Mouse (Mus musculus): ENCODE results near the gene Fam170b. TPM values are rescaled to one million over a fixed set of nuclear protein-coding genes. Genes with fewer than 3 reads are reported as not detected.

The Fam170b gene
- polyA plus RNA-seq (2017; shearing (Covaris generic)), result not detected

GRCm38 (mm10) chr14:32833847-32834246 lies at the start of gene Fam170b:
TSS of gene Fam170b (plus strand) at chr14:32833962.

GRCm38 (mm10) chr14:32785556-32786130 lies 48.1 kb upstream of the Fam170b start, which contains the start of gene Tmem273:
TSS of gene Tmem273 (plus strand) at chr14:32785963.

GRCm38 (mm10) chr14:32856681-32857328 lies 23.0 kb downstream of the Fam170b start, which contains the start of gene Vstm4:
TSS of gene Vstm4 (plus strand) at chr14:32856756.

Other genes with a start within 250 kb of the Fam170b start
- not detected for gene Prrxl1, start 234.6 kb upstream of the Fam170b start, polyA plus RNA-seq (2017; shearing (Covaris generic))
- gene 3425401B19Rik, start 148.7 kb upstream of the Fam170b start, polyA plus RNA-seq (2017; shearing (Covaris generic)), result not detected
- gene Tmem273, start 48.0 kb upstream of the Fam170b start, polyA plus RNA-seq (2017; shearing (Covaris generic)), result 6.3 TPM
- gene Vstm4, start 22.8 kb downstream of the Fam170b start, polyA plus RNA-seq (2017; shearing (Covaris generic)), result not detected
- gene Lrrc18, start 157.4 kb downstream of the Fam170b start, polyA plus RNA-seq (2017; shearing (Covaris generic)), result not detected